Comparison of ENCODE assay signal across 19 mouse cellular contexts in genomic region chr15:16213354-16213753, GRCm38 (mm10).
"Had no signal": no experiment of that assay in that cellular context is flagged by ENCODE, and none has a peak within 500 bp of the region (broad histone marks: within the 10 kb centered on the region; RNA-seq: fewer than 3 reads in every experiment).

No protein-coding gene starts in this region.

- H3K9me3 ChIP-seq: midbrain, embryonic 10.5 days; midbrain, embryonic 12.5 days; neural tube, embryonic 13.5 days; neural tube, embryonic 15.5 days had no signal

- H3K36me3 ChIP-seq: midbrain, embryonic 10.5 days; midbrain, embryonic 12.5 days; neural tube, embryonic 13.5 days; neural tube, embryonic 15.5 days had no signal

- ATAC-seq: midbrain, embryonic 16.5 days had no signal

- H3K4me3 ChIP-seq: midbrain, embryonic 10.5 days; midbrain, embryonic 12.5 days; myocyte; neural tube, embryonic 13.5 days; neural tube, embryonic 15.5 days had no signal

- H3K4me1 ChIP-seq: midbrain, embryonic 10.5 days; midbrain, embryonic 12.5 days; neural tube, embryonic 13.5 days; neural tube, embryonic 15.5 days had no signal

- DNase-seq: lung, adult 18-20 months; lung, embryonic 14.5 days; lung, postnatal 10 days; lung, postnatal 4 days; midbrain, embryonic 14.5 days; retina, postnatal 1 day; right cerebral cortex, adult 18-20 months; right cerebral cortex, postnatal 25 days; right cerebral cortex, postnatal 4 days; spleen, adult 18-20 months; thymus, adult 18-20 months; thymus, postnatal 14 days; thymus, postnatal 36 days had no signal

- H3K27me3 ChIP-seq: midbrain, embryonic 12.5 days; neural tube, embryonic 13.5 days; neural tube, embryonic 15.5 days had no signal
